Mouse (Mus musculus) urinary bladder, adult 18-20 months (tissue): Measurements from ENCODE around the gene Ptpn23.
"Not testable (repeated sequence)": the region's sequence is repeated elsewhere in the genome, so short reads cannot be mapped to it uniquely, and the experiment has no call there.

Source experiments
- DNase-seq, 2 experiments: peaks; one replicate each; pipeline ENCODE4 v3.0.0; 2022; ENCODE audit warnings: low spot score in 2 of 2, mixed read lengths in 2 of 2

Ptpn23 gene

DNA sequence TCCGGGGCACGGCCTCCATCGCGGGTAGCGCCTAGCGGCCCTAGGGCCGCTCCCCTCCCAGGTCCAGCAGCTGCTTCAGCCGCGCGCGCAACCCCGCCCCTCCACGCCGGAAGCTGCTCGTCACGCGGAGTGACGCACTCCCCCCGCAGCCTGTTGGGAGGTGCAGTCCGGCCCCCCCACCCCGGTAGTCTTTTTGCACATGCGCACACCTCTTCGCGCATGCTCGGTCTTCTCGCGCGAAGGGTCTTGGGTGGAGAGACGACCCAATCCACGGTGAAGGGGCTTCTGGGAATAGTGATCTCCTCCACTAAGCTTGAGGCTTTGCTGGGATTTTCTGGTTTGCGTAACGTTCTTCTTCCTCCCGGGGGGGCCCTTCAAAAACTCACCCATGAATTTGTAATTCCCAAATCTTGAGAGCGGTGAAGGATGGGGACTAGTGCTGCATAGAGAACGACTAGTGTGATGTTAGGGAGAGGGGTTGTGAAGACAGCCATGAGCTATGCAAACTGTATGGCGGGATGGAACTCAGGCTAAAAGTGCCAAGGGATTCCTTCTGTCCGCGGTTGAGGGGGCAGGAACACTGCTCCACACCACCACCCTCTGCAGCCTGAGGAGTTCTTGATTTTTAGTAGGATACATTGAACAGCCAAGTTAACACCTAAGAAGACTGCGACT lies at the start of gene Ptpn23:
Ptpn23 (minus strand) TSS at position 115 of the 675 bp plus-strand sequence.
- DNase-seq: peak; percentile 76 to 94

GRCm38 (mm10) chr9:110452523-110452922 lies 44.5 kb upstream of the Ptpn23 start:
- DNase-seq: no peak

- DNase-seq: peak; percentile 35 to 39
Measured at GRCm38 (mm10) chr9:110448857-110449617, 41.0 kb upstream of the Ptpn23 start.

GRCm38 (mm10) chr9:110448356-110448755 lies 40.3 kb upstream of the Ptpn23 start:
- DNase-seq: no peak

- no peak for DNase-seq
Measured at GRCm38 (mm10) chr9:110440559-110440958, 32.5 kb upstream of the Ptpn23 start.

- no peak for DNase-seq
Measured at GRCm38 (mm10) chr9:110440049-110440448, 32.0 kb upstream of the Ptpn23 start.

DNA sequence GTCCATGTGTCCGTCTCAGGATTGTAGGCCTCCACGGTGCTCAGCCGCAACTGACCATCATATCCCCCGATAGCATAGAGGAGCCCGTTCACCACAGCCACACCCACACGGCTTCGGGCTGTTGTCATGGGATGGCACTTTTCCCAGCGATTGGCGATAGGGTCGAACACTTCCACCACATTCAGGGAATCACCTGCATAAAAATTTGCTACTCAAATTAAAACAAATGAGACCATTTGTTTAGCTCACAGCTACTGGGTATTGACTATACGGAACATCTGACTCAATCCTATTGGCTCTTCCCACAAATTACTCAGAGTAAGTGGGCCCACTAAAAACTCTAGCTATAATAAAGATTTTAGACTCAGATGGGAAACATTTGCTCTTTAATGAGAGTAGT lies 28.0 kb upstream of the Ptpn23 start:
- no peak for DNase-seq

DNA sequence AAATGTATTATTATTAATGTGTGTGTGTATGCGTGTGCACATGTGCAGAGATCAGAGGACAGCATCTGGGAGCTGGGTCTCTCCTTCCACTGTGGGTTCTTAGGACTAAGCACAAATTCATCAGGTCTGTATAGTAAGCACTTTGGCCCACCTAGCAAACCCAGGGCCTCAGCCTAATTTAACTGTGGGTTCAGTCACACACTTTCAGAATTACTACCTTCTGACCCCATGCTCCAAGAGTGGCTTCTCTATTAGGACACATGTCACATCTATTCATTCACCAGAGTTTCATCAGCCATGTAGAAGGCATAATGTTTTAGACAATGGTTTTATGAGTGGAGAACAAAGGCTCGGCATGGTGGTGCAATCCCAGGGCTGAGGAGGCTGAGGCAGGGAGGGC lies 25.0 kb upstream of the Ptpn23 start:
- no peak for DNase-seq

GRCm38 (mm10) chr9:110431241-110431640 lies 23.2 kb upstream of the Ptpn23 start:
- DNase-seq: no peak

DNA sequence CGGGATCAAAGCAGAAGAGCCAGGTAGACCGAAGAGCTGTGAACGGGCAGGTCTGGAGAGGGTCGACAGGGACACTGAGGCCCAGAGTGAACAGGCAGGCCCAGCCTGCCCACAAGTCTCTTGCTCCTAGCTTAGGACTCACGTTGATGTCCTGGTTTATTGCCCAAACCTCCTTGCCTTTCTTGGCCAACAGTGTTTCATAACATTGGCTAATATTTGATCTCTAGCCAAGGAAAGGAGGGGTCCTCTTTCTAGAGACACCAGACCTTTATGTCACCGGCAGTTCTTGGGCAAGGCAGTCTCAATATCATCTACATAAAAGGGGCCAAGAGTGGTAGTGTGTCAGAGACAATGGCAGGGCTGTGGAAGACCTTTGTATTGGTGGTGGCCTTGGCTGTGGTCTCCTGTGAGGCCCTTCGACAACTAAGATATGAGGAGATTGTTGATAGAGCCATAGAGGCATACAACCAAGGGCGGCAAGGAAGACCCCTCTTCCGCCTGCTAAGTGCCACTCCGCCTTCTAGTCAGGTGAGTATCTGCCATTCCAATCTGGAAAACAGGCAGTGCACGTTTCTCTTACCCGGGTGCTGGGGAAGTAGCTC lies 11.6 kb upstream of the Ptpn23 start, which contains the start of gene Ngp:
Ngp (plus strand) TSS at position 237 of the 602 bp plus-strand sequence.
- DNase-seq: no peak

DNA sequence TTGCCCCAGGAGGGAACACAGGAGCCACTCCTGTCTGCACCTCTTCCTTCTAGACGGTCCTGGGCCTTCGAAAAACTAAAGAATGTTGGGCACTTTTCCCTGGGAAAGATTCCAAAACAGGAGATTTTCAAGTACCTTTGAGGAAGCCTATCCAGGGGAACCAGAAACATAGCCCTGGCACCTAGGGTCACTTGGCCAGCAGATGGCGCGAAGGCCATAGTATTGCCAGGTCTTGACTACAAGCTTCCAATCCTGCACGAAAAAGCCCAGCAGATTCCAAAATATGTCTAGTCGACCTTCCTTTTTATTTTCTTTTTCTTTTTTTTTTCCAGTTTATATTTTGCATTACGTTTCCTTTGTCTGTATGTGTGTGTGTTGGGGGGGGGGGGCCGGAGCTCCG lies 5.8 kb upstream of the Ptpn23 start:
- no peak for DNase-seq

GRCm38 (mm10) chr9:110412926-110413325 lies 4.9 kb upstream of the Ptpn23 start:
- DNase-seq: no peak

GRCm38 (mm10) chr9:110410908-110411887 lies 3.2 kb upstream of the Ptpn23 start:
- peak; percentile 63 to 64 for DNase-seq

DNA sequence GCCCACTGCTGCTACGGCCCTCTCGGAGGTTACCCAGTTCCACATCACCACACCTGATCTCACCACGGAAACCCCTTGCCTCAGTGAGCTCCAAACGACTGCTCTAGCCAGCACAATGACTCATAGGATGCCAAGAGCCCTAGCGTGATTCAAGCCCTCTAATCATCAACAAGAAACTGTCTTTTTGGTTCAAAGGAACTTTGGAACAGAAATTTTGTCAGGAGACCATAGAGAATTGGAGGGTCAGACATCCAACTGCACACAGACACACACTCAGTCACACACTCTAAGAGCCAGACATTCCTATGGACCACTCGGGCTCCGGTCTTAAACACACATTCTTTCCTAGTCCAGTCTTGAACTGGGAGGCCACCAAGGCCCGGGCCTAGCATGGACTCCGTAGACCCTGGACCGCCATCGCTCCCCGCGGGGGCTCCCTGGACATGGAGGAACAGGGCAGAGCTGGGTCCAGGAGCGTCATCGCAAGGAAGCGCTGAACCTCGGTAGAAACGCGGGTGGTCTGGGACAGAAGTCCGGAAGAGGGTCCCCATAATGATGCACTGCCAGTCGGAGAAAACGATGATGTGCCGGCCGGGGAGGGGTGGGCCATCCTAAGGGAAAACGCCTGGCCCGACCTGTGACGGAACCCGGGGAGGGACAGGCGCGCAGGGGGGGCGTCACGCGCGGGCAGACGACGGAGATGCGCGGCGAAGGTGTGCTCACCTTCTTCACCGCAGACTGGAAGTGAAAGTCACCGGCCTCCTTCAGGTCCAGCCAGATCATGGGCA lies 508 bp downstream of the Ptpn23 start:
- DNase-seq: peak; percentile 27

DNA sequence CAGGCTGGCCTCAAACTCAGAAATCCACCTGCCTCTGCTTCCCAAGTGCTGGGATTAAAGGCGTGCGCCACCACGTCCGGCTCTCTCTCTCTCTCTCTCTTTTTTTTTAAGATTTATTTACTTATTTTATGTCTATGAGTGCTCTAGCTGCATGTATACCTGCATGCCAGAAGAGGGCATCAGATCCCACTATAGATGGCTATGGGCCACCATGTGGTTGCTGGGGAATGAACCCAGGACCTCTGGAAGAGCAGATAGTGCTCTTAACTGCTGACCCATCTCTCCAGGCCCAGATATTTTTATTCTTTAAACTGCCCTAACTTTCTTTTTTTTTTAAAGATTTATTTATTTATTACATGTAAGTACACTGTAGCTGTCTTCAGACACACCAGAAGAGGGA lies 4.8 kb downstream of the Ptpn23 start:
- not testable (repeated sequence) for DNase-seq

DNA sequence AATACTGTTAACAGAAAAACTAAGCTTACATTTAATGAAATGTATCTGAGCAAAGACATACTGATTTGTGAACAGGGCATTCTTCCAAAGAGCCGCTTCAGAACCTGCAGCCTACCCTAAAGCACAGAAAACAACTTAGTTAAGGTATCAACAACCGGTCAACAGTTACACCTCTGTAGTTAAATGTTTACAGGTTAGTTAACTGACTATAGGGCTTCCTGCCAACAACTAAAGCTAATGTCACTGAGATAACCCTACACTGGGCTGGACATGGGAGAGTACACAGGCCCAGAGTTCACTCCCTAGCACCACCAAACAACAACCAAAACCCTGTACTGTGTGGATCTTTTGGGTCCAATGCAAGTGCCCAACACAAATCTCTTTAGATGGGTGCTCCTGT lies 5.3 kb downstream of the Ptpn23 start:
- DNase-seq: no peak

GRCm38 (mm10) chr9:110400650-110401049 lies 7.4 kb downstream of the Ptpn23 start:
- DNase-seq: no peak

- no peak for DNase-seq
Measured at GRCm38 (mm10) chr9:110393295-110393694, 14.7 kb downstream of the Ptpn23 start.

DNA sequence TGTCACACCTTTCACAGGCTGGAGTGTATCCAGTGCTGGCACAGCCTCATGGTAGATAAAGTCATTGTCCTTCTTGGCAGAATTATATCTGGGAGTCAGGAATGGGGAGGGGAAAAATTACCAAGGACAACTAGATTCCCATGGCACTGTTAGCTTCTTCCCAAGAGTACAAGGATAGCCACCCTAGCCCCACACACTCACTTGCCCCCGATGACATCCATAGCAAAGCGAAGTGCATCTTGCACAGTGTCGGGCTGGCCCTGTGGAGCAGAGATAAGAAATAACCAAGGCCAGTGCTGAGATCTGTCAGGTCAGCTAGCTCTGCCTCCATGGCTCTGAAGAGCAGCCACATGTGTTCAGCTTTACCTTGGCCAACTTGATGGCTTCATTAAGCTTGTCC lies 17.2 kb downstream of the Ptpn23 start:
- no peak for DNase-seq

DNA sequence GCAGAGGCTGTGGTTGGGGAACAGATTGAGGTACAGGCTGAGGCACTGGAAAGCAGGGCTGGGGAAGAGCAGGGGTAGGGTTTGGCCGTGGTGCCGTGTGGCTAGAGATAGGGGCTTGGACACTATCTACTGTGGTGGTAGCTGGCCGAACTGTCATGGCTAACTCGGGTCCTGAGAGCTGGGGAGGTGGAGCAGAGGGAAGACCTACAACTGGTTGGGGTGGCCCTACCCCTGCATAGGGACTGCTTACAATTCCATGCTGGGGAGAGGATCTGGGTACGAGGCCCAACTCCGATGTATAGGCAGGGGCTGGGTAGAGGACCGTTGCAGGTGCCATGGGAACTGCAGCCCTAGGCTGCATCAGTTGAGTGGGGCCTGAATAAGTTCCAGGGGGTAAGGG lies 20.0 kb downstream of the Ptpn23 start:
- DNase-seq: no peak
